Mouse (Mus musculus) midbrain, embryonic 16.5 days (tissue): ENCODE measurements at regions not wholly inside any gene's neighbourhood (a gene's known extent, or its start where the extent isn't known, plus 50 kb on each side); places are given as distances from the start of the nearest gene placed in this dataset.
A peak's percentile ranks its signal among the peaks of the same experiment; 100 is the strongest.

Experiments
- ATAC-seq: fragments of 200-750 bp; cut with Nextera tagmentation; 2 replicates; pipeline ENCODE4 v1.8.0; 2017; ENCODE audit warnings: moderate TSS enrichment
- H3K27ac ChIP-seq: fragments of 300-500 bp; sonication (generic); 2 replicates; pipeline ENCODE4 v1.5.1; 2014; ENCODE audit warnings: mild to moderate bottlenecking, low read length, mixed read lengths
- H3K27me3 ChIP-seq: fragments of 300-500 bp; sonication (generic); 2 replicates; pipeline ENCODE4 v1.6.1; 2014; ENCODE audit warnings: low read depth, low read length, mixed read lengths; ENCODE audit not compliant: control insufficient read depth, insufficient read depth
- H3K36me3 ChIP-seq: fragments of 300-500 bp; sonication (generic); 2 replicates; pipeline ENCODE4 v1.6.1; 2014; ENCODE audit warnings: mild to moderate bottlenecking, low read length, moderate library complexity, mixed read lengths; ENCODE audit not compliant: control insufficient read depth, insufficient read depth
- H3K4me1 ChIP-seq: fragments of 300-500 bp; sonication (generic); 2 replicates; pipeline ENCODE4 v1.6.1; 2014; ENCODE audit warnings: mild to moderate bottlenecking, low read length, mixed read lengths; ENCODE audit not compliant: control insufficient read depth, insufficient read depth
- H3K4me2 ChIP-seq: fragments of 300-500 bp; sonication (generic); 2 replicates; pipeline ENCODE4 v1.6.1; 2014; ENCODE audit warnings: mild to moderate bottlenecking, low read length, mixed read lengths
- H3K4me3 ChIP-seq: fragments of 300-500 bp; sonication (generic); 2 replicates; pipeline ENCODE4 v1.5.1; 2014; ENCODE audit warnings: low read depth, mild to moderate bottlenecking, low read length, moderate library complexity, mixed read lengths
- H3K9ac ChIP-seq: fragments of 300-500 bp; sonication (generic); 2 replicates; pipeline ENCODE4 v1.6.1; 2014; ENCODE audit warnings: low read depth, low read length, mixed read lengths
- H3K9me3 ChIP-seq: fragments of 300-500 bp; sonication (generic); replicated peaks from 2 replicates; pipeline ENCODE4 v1.6.1; 2014; ENCODE audit warnings: mild to moderate bottlenecking, low read length, mixed read lengths; ENCODE audit not compliant: control insufficient read depth, poor library complexity, severe bottlenecking
- WGBS: fragments of 180-500 bp; shearing (Covaris S2); extraction: QIAGEN DNeasy Blood & Tissue Kit; methylation state at CpG from one replicate; pipeline ENCODE4 v1.1.7; 2014; 5-methylcytosine and 5-hydroxymethylcytosine counted together

DNA sequence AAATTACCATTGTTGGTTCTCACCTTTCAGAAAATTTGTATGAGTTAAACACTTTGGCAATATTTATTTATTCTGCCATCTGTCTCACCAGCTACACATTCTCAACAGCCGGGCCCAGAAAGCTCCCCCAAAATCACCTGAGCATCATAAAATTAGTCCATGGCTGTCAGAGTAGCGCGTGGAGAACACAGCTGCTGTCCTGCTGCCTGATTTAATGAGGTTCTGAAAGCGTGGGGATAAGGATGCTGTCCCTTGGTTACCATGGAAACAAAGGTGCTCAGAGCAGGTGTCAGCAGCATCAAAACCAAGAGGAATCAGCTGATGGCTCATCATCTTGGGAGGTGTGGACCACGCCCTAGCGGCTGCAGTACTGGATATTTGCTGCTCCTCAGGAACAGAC is 124.7 kb downstream of the Tex36 start:
- H3K9me3 ChIP-seq: no peaks in the 10 kb centered on the region
- H3K4me3 ChIP-seq: no peak overlapping the region
- H3K27ac ChIP-seq: peak overlapping the region; percentile 9
- H3K27me3 ChIP-seq: no peaks in the 10 kb centered on the region
- no peaks in the 10 kb centered on the region for H3K36me3 ChIP-seq
- 0 out of 2 replicates have a peak, but pooled peaks have one; percentile 36 for ATAC-seq
- peaks cover 3% of the 10 kb centered on the region; the same call in 1 of the 2 replicates for H3K4me1 ChIP-seq
- no peak overlapping the region for H3K4me2 ChIP-seq
- H3K9ac ChIP-seq: no peak overlapping the region
- 54% methylated on average over 6 of the region's 6 CpGs for WGBS

DNA sequence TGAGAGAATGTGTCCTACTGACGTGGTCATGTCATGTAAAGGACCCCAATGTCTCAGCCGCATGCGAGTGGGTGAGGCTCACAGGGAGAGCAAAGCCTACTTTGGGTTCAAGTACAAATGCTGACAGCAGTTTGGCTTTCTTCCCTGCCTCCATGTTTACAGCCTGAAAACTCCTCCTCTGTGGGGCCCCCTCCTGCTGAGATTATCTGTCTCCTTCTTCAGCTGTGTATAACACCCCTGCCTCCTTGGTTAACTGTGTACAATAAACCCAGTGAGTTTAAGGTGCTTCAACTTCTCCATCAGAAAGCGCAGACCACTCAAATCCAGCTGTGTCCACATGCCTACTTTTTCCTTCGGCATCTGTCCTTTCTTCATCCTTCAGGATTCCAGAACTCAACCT is 130.3 kb downstream of the Tex36 start:
- no peak overlapping the region for H3K9ac ChIP-seq
- H3K27ac ChIP-seq: no peak overlapping the region
- no peaks in the 10 kb centered on the region for H3K27me3 ChIP-seq
- H3K36me3 ChIP-seq: no peaks in the 10 kb centered on the region
- H3K4me1 ChIP-seq: peaks cover 3% of the 10 kb centered on the region; the same call in 1 of the 2 replicates
- 79% methylated on average over 5 of the region's 5 CpGs for WGBS
- H3K4me3 ChIP-seq: no peak overlapping the region
- no peaks in the 10 kb centered on the region for H3K9me3 ChIP-seq
- ATAC-seq: no peak
- no peak overlapping the region for H3K4me2 ChIP-seq

DNA sequence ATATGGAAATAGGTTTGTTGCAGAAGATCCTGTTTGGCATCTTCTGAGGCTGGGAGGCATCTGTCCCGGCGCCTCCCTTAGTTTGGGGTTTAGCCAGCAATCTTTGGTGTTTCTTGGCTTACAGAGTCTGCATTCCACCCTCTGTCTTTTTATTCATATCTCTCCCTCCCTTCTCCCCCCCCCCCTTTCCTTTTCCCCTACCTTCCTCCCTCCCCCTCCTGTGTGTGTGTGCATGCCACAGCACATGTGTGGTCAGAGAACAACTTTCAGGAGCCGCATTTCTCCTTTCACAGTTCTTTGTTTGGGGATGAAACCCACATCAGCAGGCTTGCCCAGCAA is 131.4 kb downstream of the Tex36 start:
- no peak overlapping the region for H3K4me3 ChIP-seq
- no peak overlapping the region for H3K9ac ChIP-seq
- H3K27ac ChIP-seq: no peak overlapping the region
- no peak for ATAC-seq
- no peaks in the 10 kb centered on the region for H3K27me3 ChIP-seq
- WGBS: 63% methylated on average over 3 of the region's 3 CpGs
- H3K36me3 ChIP-seq: no peaks in the 10 kb centered on the region
- H3K4me2 ChIP-seq: no peak overlapping the region
- H3K4me1 ChIP-seq: peaks cover 3% of the 10 kb centered on the region; the same call in 1 of the 2 replicates
- H3K9me3 ChIP-seq: no peaks in the 10 kb centered on the region

- WGBS: 77% methylated on average over 6 of the region's 6 CpGs
Observed at GRCm38 (mm10) chr7:133469952-133470619, 131.9 kb downstream of the Tex36 start.

DNA sequence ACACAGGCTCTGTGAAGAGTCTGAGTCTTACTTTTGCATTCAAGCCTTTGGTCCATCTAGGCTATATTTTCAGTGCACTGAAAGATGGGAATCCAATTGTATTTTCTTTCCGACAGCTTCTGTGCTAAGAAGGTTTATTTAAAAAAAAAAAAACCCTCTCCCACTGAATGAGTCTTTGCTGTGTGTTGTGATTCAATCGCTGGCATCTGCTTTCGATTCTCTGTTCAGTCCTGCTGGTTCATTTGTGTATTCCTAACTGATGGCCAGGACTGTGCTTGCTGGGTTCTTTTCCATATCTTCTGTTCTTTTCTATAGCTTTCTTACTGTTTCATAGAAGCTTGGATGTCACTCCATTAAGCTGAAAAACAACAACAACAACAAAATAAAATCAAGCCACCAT is 132.9 kb downstream of the Tex36 start:
- 35% methylated on average over 3 of the region's 3 CpGs for WGBS
- H3K36me3 ChIP-seq: no peaks in the 10 kb centered on the region

More at GRCm38 (mm10) chr7:133469952-133470619, 131.9 kb downstream of the Tex36 start:
- Histone ChIP-seq H3K9ac (no peak overlapping the region), H3K27ac (no peak overlapping the region), H3K4me2 (no peak overlapping the region), H3K4me1 (peaks cover 3% of the 10 kb centered on the region; the same call in 1 of the 2 replicates), H3K36me3 (no peaks in the 10 kb centered on the region), H3K4me3 (no peak overlapping the region), H3K9me3 (no peaks in the 10 kb centered on the region), H3K27me3 (no peaks in the 10 kb centered on the region)
- no peak for ATAC-seq

DNA sequence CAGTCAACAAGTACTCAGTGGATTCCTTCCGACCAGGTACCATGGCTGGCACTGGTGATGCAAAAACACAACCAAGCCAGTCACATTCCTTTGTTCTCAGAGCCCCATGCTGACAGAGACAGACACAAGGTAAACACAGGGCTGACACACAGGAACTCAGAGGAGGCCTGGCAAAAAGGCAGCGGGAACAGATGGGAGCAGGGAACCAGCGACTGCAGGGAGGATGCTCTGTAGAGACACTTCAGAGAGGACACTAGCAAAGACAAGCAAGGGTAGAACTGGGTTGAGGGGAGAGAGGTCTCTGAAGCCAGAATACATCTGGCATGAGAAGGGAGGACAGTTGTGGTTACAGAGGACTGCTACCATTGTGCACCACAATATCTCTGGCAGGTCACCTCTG is 133.6 kb downstream of the Tex36 start:
- H3K4me1 ChIP-seq: peaks cover 3% of the 10 kb centered on the region; the same call in 1 of the 2 replicates
- ATAC-seq: no peak
- 41% methylated on average over 3 of the region's 3 CpGs for WGBS

More for the DNA sequence above, 132.9 kb downstream of the Tex36 start:
- Histone ChIP-seq H3K9me3 (no peaks in the 10 kb centered on the region), H3K27ac (no peak overlapping the region), H3K27me3 (no peaks in the 10 kb centered on the region), H3K4me1 (peaks cover 3% of the 10 kb centered on the region; the same call in 1 of the 2 replicates), H3K9ac (no peak overlapping the region), H3K4me3 (no peak overlapping the region), H3K4me2 (no peak overlapping the region)
- ATAC-seq: no peak

DNA sequence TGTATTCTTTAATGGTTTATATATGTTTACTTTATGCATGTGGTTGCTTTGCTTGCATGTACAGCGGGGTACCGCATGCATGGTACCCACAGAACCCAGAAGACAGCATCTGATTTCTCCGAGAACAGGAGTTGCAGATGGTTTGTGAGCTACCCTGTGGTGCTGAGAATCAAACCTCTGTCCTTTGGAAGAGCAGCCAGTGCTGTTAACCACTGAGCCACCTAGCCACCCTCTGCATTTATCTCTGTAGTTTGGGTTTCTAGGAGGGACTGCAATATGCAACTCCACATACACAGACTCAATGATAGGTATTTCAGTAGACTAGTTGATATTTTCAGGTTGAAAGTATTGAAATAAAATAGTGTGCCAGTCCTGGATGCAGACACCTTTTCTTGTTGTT is 134.4 kb downstream of the Tex36 start:
- no peaks in the 10 kb centered on the region for H3K27me3 ChIP-seq
- 96% methylated on average over 3 of the region's 3 CpGs for WGBS
- H3K4me3 ChIP-seq: no peak overlapping the region
- no peak overlapping the region for H3K9ac ChIP-seq
- H3K36me3 ChIP-seq: no peaks in the 10 kb centered on the region
- ATAC-seq: no peak
- no peak overlapping the region for H3K27ac ChIP-seq
- H3K4me2 ChIP-seq: no peak overlapping the region
- peaks cover 3% of the 10 kb centered on the region; the same call in 1 of the 2 replicates for H3K4me1 ChIP-seq
- H3K9me3 ChIP-seq: no peaks in the 10 kb centered on the region

More for the DNA sequence above, 133.6 kb downstream of the Tex36 start:
- Histone ChIP-seq H3K9ac (no peak overlapping the region), H3K36me3 (no peaks in the 10 kb centered on the region), H3K4me2 (no peak overlapping the region), H3K4me3 (no peak overlapping the region), H3K27ac (no peak overlapping the region), H3K27me3 (no peaks in the 10 kb centered on the region), H3K9me3 (no peaks in the 10 kb centered on the region)

GRCm38 (mm10) chr7:133459306-133459705 is 142.7 kb downstream of the Tex36 start:
- 52% methylated on average over 7 of the region's 7 CpGs for WGBS

DNA sequence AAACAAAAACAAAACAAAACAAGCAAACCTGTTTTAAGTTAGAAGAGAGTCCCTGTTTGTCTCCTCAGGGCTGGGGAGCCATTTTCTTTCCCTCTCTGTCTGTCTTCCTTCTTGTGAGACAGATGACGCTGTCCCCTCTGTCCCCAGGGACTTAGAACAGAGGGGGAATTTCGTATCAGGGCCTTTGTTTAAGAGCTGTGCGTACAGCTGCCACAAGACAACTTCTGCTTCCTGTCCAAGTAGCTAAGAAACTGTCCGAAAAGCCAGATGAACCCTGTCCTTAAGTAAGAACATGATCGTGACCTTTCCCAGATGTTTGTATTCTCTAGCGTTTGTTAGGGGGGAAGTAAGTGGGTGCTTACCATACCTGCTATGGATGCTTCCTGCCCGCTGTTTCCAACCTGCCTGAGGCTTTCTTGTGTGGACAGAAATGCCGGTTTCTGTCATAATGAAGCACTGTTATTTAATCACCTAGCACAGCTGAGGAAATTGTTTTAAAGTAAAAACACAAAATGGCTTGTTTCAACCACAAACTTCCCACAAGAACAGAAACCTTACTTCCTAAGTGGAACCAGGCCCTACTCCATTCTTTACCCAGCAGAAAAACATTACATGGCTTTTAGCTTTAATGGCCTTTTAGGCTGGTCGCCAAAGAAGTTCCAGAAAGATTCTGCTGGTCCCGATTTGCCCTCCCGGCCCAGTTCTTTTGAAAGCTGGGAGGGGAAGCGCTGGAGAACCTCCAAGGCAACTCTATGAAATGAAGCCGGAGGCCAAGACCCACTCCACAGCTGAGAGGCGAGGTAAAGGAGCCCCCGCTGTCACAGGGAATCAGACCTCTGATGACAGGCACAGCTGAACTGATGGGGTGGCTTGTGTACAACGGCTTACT is 144.3 kb downstream of the Tex36 start:
- no peaks in the 10 kb centered on the region for H3K27me3 ChIP-seq
- H3K36me3 ChIP-seq: no peaks in the 10 kb centered on the region
- 0 out of 2 replicates have a peak, but pooled peaks cover 3% of the 10 kb centered on the region for H3K4me1 ChIP-seq
- H3K27ac ChIP-seq: no peak overlapping the region
- H3K4me2 ChIP-seq: no peak overlapping the region
- no peaks in the 10 kb centered on the region for H3K9me3 ChIP-seq
- 61% methylated on average over 16 of the region's 16 CpGs for WGBS
- no peak overlapping the region for H3K4me3 ChIP-seq
- H3K9ac ChIP-seq: no peak overlapping the region
- no peak for ATAC-seq

More at GRCm38 (mm10) chr7:133459306-133459705, 142.7 kb downstream of the Tex36 start:
- Histone ChIP-seq H3K36me3 (no peaks in the 10 kb centered on the region), H3K4me2 (no peak overlapping the region), H3K9ac (no peak overlapping the region), H3K4me1 (0 out of 2 replicates have a peak, but pooled peaks cover 3% of the 10 kb centered on the region), H3K27ac (no peak overlapping the region), H3K27me3 (no peaks in the 10 kb centered on the region), H3K4me3 (no peak overlapping the region), H3K9me3 (no peaks in the 10 kb centered on the region)
- ATAC-seq: no peak
